Mouse (Mus musculus): Measurements from ENCODE around the gene Gpr156. TPM values are rescaled to one million over a fixed set of nuclear protein-coding genes. Genes with fewer than 3 reads are reported as not detected.
"Not testable (repeated sequence)": the region's sequence is repeated elsewhere in the genome, so short reads cannot be mapped to it uniquely, and the experiment has no call there.

Gene Gpr156
- polyA plus RNA-seq, 1 experiment from 2014 or later, result 1.3 TPM

DNA sequence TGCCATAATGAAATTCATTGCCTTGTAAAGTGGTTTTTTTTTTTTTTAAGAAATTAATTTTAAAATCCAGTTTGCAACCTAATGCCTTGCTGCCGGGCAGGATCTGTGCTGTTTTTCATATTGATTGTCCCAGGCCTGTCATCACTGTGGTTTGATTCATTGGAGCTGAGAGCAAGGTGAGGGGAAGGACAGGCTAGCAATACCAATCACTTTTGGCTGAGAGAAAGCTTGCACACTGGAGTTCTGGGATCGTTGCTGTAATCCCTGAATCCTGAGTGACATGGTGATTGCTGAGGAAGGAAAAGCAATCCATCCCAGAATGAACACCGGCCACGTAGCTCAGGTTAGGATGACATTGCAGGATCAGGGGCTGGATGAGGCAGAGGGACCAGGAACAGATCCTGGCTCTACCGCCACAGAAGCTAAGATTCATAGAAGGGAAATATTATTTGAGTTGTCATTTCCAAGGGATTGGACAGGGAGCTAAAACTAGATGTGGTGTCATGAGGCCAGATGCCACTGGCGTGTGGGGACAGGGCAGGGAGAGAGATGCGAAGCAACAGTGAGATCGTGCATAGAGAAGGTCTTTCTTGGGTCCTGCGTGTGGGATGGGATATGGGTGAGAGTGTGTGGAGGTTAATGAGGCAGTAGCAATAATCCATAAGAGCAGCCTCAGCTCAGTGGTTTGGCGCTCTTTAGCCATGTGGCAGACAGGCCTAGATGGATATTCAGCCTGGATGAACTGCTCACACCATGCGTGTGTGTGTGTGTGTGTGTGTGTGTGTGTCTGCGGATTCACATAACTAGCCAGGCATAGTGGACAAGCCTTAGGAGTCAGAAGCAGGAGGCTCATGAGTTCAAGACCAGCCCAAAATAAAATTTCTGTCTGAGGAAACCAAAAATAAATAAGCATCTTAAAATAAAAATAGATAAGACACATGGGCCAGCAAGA is 38.0 kb downstream of the Gpr156 start:
- Histone ChIP-seq H3K4me3 (ENCODE audit: low read length) (no peak overlapping the region), H3K9me3 (ENCODE audit: low read length) (no peaks in the 10 kb centered on the region), H3K9ac (replicated peaks; ENCODE audit: low read length) (no peak overlapping the region), H3K4me2 (replicated peaks; ENCODE audit: low read depth, low read length) (no peak overlapping the region), H3K27me3 (ENCODE audit: insufficient read depth, low read length) (no peaks in the 10 kb centered on the region), H3K27ac (ENCODE audit: low read length) (no peak overlapping the region), H3K4me1 (ENCODE audit: insufficient read depth, low read length) (peaks cover 7% of the 10 kb centered on the region), H3K36me3 (ENCODE audit: insufficient read depth, low read length) (no peaks in the 10 kb centered on the region)
- WGBS, result 59% methylated on average over 12 of the region's 12 CpGs
- no peak for ATAC-seq (ENCODE audit: low FRiP score, low TSS enrichment)

DNA sequence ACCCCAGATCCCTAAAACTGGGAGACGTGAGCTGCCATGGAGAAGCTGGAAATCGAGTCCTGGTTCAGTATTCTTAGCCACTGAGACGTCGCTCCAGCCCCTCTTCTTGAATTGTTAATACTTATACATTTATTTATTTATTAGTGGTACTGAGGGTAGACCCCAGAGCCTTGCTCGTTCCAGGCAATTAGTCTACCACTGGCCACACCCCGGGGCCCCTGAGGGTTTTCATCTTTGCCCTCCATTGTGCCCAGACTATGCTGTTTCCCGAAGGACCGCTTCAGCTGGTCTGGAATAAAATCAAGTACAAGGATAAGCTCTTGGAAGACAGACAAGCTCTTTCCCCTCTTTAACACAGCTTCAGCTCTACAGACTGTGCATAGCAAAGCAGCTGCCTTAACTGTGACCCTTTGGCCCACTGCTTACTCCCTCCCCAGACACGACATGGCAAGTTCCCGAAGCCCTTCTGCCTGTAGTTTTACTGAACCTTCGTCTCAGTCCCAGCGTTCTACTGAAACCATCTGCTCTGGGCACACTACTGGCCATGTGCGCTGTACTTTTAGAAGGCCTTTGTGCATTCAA is 39.1 kb downstream of the Gpr156 start:
- Histone ChIP-seq H3K27ac (ENCODE audit: low read length) (no peak overlapping the region), H3K4me2 (replicated peaks; ENCODE audit: low read depth, low read length) (no peak overlapping the region), H3K9me3 (ENCODE audit: low read length) (no peaks in the 10 kb centered on the region), H3K36me3 (ENCODE audit: insufficient read depth, low read length) (no peaks in the 10 kb centered on the region), H3K4me3 (ENCODE audit: low read length) (no peak overlapping the region), H3K4me1 (ENCODE audit: insufficient read depth, low read length) (peaks cover 7% of the 10 kb centered on the region), H3K27me3 (ENCODE audit: insufficient read depth, low read length) (no peaks in the 10 kb centered on the region), H3K9ac (replicated peaks; ENCODE audit: low read length) (0 out of 2 replicates have a peak overlapping the region, but pooled peaks have one; percentile 4)
- 52% methylated on average over 13 of the region's 13 CpGs for WGBS
- no peak for ATAC-seq (ENCODE audit: low FRiP score, low TSS enrichment)

- Histone ChIP-seq H3K4me1 (ENCODE audit: insufficient read depth, low read length) (peaks cover 7% of the 10 kb centered on the region), H3K27me3 (ENCODE audit: insufficient read depth, low read length) (no peaks in the 10 kb centered on the region), H3K4me3 (ENCODE audit: low read length) (no peak overlapping the region), H3K4me2 (replicated peaks; ENCODE audit: low read depth, low read length) (no peak overlapping the region), H3K36me3 (ENCODE audit: insufficient read depth, low read length) (no peaks in the 10 kb centered on the region), H3K27ac (ENCODE audit: low read length) (no peak overlapping the region), H3K9ac (replicated peaks; ENCODE audit: low read length) (no peak overlapping the region), H3K9me3 (ENCODE audit: low read length) (no peaks in the 10 kb centered on the region)
- whole genome bisulfite sequencing, result 81% methylated on average over 14 of the region's 14 CpGs
- peak; percentile 53; the same call in 1 of the 2 replicates for ATAC-seq (ENCODE audit: low FRiP score, low TSS enrichment)
These were observed 39.9 kb downstream of the Gpr156 start for GRCm38 (mm10) chr16:37956076-37956676.

DNA sequence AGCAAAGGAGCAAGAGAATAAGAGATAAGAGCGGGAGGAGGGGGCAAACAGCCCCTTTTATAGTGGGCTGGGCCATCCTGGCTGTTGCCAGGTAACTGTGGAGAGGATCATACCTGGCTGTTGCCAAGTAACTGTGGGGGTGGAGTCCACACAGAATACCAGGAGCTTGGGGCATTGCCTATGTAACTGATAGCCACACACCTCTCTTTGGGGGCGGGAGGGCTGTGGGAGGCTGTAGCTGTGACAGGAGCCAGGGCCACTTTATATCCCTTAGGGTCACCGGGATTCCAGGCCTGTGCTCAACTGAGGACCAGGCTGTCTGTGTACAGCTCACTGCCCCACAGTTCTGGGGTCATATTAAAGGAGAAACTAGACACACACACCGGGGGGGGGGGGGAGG is 40.5 kb downstream of the Gpr156 start:
- peaks cover 7% of the 10 kb centered on the region for H3K4me1 ChIP-seq (ENCODE audit: insufficient read depth, low read length)
- peak; percentile 80; the same call in 1 of the 2 replicates for ATAC-seq (ENCODE audit: low FRiP score, low TSS enrichment)
- WGBS, result 36% methylated on average over 4 of the region's 4 CpGs

DNA sequence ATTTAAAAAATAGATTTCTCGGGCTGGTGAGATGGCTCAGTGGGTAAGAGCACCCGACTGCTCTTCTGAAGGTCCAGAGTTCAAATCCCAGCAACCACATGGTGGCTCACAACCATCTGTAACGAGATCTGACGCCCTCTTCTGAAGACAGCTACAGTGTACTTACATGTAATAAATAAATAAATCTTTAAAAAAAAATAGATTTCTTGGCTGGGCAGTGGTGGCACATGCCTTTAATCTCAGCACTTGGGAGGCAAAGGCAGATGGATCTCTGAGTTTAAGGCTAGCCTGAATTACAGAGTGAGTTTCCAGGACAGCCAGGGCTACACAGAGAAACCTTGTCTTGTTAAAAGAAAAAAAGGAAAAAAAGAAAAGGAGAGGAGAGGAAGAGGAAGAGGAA is 46.4 kb downstream of the Gpr156 start:
- not testable (repeated sequence) for ATAC-seq (ENCODE audit: low FRiP score, low TSS enrichment); H3K9ac ChIP-seq (replicated peaks; ENCODE audit: low read length); H3K27ac ChIP-seq (ENCODE audit: low read length); H3K9me3 ChIP-seq (ENCODE audit: low read length); H3K36me3 ChIP-seq (ENCODE audit: insufficient read depth, low read length); H3K4me3 ChIP-seq (ENCODE audit: low read length); H3K27me3 ChIP-seq (ENCODE audit: insufficient read depth, low read length)
- H3K4me2 ChIP-seq (replicated peaks; ENCODE audit: low read depth, low read length), result peak overlapping the region; percentile 39; the same call in 1 of the 2 replicates
- 79% methylated on average over 4 of the region's 4 CpGs for WGBS
- peaks cover 21% of the 10 kb centered on the region for H3K4me1 ChIP-seq (ENCODE audit: insufficient read depth, low read length)

More for the DNA sequence above, 40.5 kb downstream of the Gpr156 start:
- no peak overlapping the region for H3K9ac ChIP-seq (replicated peaks; ENCODE audit: low read length)
- H3K27ac ChIP-seq (ENCODE audit: low read length), result no peak overlapping the region
- no peaks in the 10 kb centered on the region for H3K36me3 ChIP-seq (ENCODE audit: insufficient read depth, low read length)
- no peak overlapping the region for H3K4me3 ChIP-seq (ENCODE audit: low read length)
- H3K4me2 ChIP-seq (replicated peaks; ENCODE audit: low read depth, low read length), result no peak overlapping the region
- H3K27me3 ChIP-seq (ENCODE audit: insufficient read depth, low read length), result no peaks in the 10 kb centered on the region
- no peaks in the 10 kb centered on the region for H3K9me3 ChIP-seq (ENCODE audit: low read length)

DNA sequence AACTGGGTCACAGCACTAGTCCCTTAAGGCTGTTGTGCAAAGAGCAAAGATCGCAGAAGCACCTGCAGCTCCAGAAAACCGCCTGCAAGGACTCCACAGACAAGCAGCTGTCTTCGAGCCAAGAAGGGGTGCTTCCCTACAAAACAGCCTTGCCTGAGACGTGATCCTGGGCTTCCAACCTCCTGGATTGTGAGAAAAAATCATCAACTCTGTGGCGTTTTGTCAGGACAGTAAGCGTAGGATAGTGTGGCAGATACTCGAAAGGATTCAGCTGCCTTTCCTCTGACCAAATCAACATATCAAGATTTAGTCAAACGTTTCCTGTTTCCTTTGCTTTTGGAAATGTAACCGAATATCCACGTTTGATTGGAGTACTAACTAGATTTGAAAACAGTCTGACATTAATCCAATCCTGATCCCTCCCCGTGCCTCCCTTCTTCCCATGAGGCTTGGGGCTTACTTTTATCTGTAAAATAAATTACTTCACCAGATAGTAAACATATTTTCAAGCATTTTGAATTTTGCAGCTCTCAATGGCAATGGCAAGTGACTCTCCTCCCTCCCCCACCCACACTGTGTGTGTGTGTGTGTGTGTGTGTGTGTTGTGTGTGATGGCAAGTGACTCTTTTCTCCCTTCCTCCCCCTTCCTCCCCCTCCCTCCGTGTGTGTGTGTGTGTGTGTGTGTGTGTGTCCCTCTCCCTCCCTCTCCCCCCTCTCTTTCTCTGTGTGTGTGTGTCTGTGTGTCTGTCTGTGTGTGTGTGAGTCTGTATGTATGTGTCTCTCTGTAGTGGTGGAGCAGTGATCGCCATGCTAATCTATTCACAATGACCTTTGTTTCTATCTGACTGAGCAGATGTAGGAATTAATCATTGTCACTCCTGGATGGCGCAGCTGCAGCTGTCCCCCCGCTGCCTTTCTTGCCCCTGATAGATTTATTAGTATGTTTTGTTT is 47.3 kb downstream of the Gpr156 start:
- Histone ChIP-seq H3K4me1 (ENCODE audit: insufficient read depth, low read length) (peaks cover 21% of the 10 kb centered on the region), H3K9me3 (ENCODE audit: low read length) (no peaks in the 10 kb centered on the region), H3K9ac (replicated peaks; ENCODE audit: low read length) (peak overlapping the region; percentile 29; the same call in 1 of the 2 replicates), H3K27me3 (ENCODE audit: insufficient read depth, low read length) (no peaks in the 10 kb centered on the region), H3K4me3 (ENCODE audit: low read length) (0 out of 2 replicates have a peak overlapping the region, but pooled peaks have one; percentile 1), H3K36me3 (ENCODE audit: insufficient read depth, low read length) (no peaks in the 10 kb centered on the region), H3K27ac (ENCODE audit: low read length) (peak overlapping the region; percentile 71), H3K4me2 (replicated peaks; ENCODE audit: low read depth, low read length) (peak overlapping the region; percentile 39)
- WGBS, result 8% methylated on average over 15 of the region's 15 CpGs
- peak; percentile 80 for ATAC-seq (ENCODE audit: low FRiP score, low TSS enrichment)

GRCm38 (mm10) chr16:37964380-37965070 is 48.2 kb downstream of the Gpr156 start:
- WGBS, result 25% methylated on average over 4 of the region's 4 CpGs
- ATAC-seq (ENCODE audit: low FRiP score, low TSS enrichment), result 0 out of 2 replicates have a peak, but pooled peaks have one; percentile 31

DNA sequence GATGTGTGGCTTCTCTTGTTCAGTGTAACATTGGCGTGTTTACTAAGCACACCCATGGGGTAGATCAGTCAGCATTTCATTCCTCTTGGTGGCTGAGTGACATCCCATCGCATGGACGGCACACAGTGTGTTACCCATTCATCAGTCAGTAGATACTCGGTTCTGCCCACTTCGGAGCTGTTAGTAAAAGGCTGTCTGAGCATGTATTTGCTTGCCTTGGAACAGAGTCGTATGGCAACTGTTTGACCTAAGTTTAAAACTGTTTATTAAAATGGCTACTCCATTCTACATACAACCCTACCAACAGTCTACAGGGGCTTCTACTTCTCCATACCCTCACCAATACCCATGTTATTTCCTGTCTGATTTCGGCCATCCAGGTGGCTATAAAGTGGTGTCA is 50.6 kb downstream of the Gpr156 start:
- Histone ChIP-seq H3K4me1 (ENCODE audit: insufficient read depth, low read length) (peaks cover 21% of the 10 kb centered on the region), H3K36me3 (ENCODE audit: insufficient read depth, low read length) (no peaks in the 10 kb centered on the region), H3K9ac (replicated peaks; ENCODE audit: low read length) (no peak overlapping the region), H3K27ac (ENCODE audit: low read length) (no peak overlapping the region), H3K27me3 (ENCODE audit: insufficient read depth, low read length) (no peaks in the 10 kb centered on the region), H3K9me3 (ENCODE audit: low read length) (no peaks in the 10 kb centered on the region), H3K4me2 (replicated peaks; ENCODE audit: low read depth, low read length) (no peak overlapping the region), H3K4me3 (ENCODE audit: low read length) (no peak overlapping the region)
- no peak for ATAC-seq (ENCODE audit: low FRiP score, low TSS enrichment)
- 92% methylated on average over 7 of the region's 7 CpGs for WGBS

More at GRCm38 (mm10) chr16:37964380-37965070, 48.2 kb downstream of the Gpr156 start:
- Histone ChIP-seq H3K4me3 (ENCODE audit: low read length) (no peak overlapping the region), H3K27ac (ENCODE audit: low read length) (peak overlapping the region; percentile 56; the same call in 1 of the 2 replicates), H3K9ac (replicated peaks; ENCODE audit: low read length) (no peak overlapping the region), H3K4me1 (ENCODE audit: insufficient read depth, low read length) (peaks cover 21% of the 10 kb centered on the region), H3K4me2 (replicated peaks; ENCODE audit: low read depth, low read length) (peak overlapping the region; percentile 39; the same call in 1 of the 2 replicates), H3K27me3 (ENCODE audit: insufficient read depth, low read length) (no peaks in the 10 kb centered on the region), H3K36me3 (ENCODE audit: insufficient read depth, low read length) (no peaks in the 10 kb centered on the region), H3K9me3 (ENCODE audit: low read length) (no peaks in the 10 kb centered on the region)

Data from kidney, embryonic 16.5 days (tissue).